Mouse (Mus musculus) E14TG2a.4 (cell line): ENCODE data around the gene Npsr1.

ENCODE experiments used
- CTCF ChIP-seq: conservative IDR thresholded peaks from 2 replicates; pipeline ENCODE4 v1.5.1; 2014; ENCODE audit warnings: low read length
- POU5F1 ChIP-seq: IDR thresholded peaks from 2 replicates; pipeline ENCODE4 v1.6.1; 2014; ENCODE audit warnings: low read length, borderline replicate concordance

DNA sequence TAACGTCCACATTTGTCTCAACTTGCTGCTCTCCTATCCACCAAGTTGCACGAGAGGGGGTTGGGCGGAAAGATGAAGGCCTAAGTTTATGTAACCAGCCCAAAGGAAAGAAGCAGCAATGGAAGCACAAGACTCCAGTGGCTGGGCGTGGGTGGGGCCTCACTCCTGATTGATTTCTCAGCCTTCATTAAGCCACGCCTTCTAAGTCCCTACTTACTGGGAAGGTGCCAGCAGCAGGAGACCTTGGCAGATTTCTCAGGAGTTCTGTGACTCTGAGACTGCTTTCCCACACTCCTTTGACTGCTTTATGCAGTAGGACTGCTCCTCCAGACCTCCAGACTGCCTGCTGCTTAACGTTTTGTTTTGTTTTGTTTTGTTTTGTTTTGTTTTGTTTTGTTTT is 193.6 kb downstream of the Npsr1 start:
- TF ChIP-seq CTCF (no peak), POU5F1 (no peak)
